Mouse (Mus musculus) gastrocnemius, adult 2 months (tissue): ENCODE data around the gene Ccdc91. TPM values are rescaled to one million over a fixed set of nuclear protein-coding genes. Genes with fewer than 3 reads are reported as not detected.

Experiments
- DNase-seq: peaks from one replicate; pipeline ENCODE4 v3.0.0; 2022
- H3K27ac ChIP-seq: fragments of 200-600 bp; 2 replicates; pipeline ENCODE4 v1.8.1; 2022; ENCODE audit warnings: mild to moderate bottlenecking
- H3K4me3 ChIP-seq: fragments of 200-600 bp; 2 replicates; pipeline ENCODE4 v1.8.1; 2022; ENCODE audit warnings: mild to moderate bottlenecking, moderate library complexity
- CTCF ChIP-seq: fragments of 200-600 bp; IDR thresholded peaks from 2 replicates; pipeline ENCODE4 v1.8.1; 2022; ENCODE audit warnings: antibody characterized with exemption, mild to moderate bottlenecking, moderate library complexity
- intact Hi-C: fragments of 180-260 bp; cut with DNase I; formaldehyde crosslinking; loops from one replicate; pipeline ENCODE4 v1.15.1; 2025
- long read RNA-seq, 2 experiments: library from polyadenylated mRNA; stranded (forward); transcript quantifications; one replicate each; pipeline ENCODE4 v2.0.0; 2021
- total RNA-seq, 2 experiments: library from RNA; stranded (reverse); gene quantifications; 2 replicates each; pipeline ENCODE4 v1.2.3; 2021

Gene Ccdc91
- total RNA-seq, result 10 to 100 TPM; 72.9 to 96.0 TPM
- long read RNA-seq, experiment 1, transcript Ccdc91-201 (13 exons, 2,459 nt), result major isoform, 76 of 107 reads
- long read RNA-seq, experiment 1, partial matches to known transcripts, result 4 of 107 reads
- long read RNA-seq, experiment 1, other reads (novel, unspliced or antisense), result 27 of 107 reads
- long read RNA-seq, experiment 2, transcript Ccdc91-201 (13 exons, 2,459 nt), result major isoform, 127 of 173 reads
- long read RNA-seq, experiment 2, partial matches to known transcripts, result 8 of 173 reads
- long read RNA-seq, experiment 2, other reads (novel, unspliced or antisense), result 38 of 173 reads

DNA sequence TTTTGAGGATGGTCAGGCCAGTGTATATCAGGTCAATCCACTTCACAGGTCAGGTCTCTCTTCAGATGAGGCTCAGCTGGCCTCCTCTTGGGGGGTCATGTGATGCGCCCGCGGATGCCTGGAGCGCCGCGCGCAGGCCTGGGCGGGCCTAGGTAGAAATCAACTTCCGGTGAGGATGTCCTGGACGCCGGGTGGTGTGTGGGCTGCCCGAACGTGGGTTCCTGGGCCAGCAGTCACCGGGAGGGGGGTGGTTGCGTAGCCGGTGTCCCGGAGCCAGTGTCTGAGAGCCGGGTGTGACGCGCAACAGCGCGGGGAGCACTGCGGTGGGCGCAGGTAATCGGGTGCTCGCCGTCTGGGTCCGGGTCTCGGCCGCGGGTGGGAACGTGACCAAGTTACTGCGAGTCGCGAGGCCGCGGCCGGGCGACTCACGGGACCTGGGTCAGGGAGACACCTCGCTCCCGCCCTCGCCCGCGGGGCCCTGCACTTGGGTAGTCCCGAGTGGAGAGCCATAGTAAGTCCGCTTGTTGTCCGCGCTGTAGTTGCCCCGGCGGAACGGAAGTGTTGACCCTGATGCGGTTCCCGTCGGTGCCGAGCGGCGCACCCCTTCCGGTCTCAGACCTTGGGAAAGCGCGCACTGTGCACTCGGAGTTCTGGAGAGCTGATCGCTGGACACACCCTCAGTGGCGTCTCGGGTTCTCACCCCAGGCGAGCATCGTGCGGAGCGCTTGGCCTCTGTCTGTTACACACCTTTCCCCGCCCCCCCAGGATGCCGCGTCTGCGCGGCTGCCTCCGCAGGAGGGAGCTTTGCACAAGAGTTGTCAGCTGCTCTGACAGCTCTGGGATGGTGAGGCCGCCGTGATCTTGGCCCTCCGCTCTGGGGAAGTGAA is at the start of gene Ccdc91:
TSS of gene Ccdc91 (plus strand) at position 102 of the 887 bp plus-strand sequence.
- Histone ChIP-seq H3K27ac (peak within 1 kb of the TSS; percentile 99), H3K4me3 (peak within 1 kb of the TSS; percentile 92)
- TF ChIP-seq CTCF, result peak; percentile 31; the same call in 1 of the 2 replicates
- DNase-seq, result peak; percentile 96
- intact Hi-C loops, result loop anchor here (2.0 to 10.0 kb wide), 2 partner anchors 161 to 211 kb away; partner anchors contain the start of gene Pthlh

GRCm38 (mm10) chr6:147426927-147427487 is 48.6 kb upstream of the Ccdc91 start:
- DNase-seq, result no peak
- Histone ChIP-seq H3K4me3 (no peak overlapping the region), H3K27ac (no peak overlapping the region)
- intact Hi-C loops, result no loop called here
- no peak for TF ChIP-seq CTCF

GRCm38 (mm10) chr6:147455775-147456174 is 19.9 kb upstream of the Ccdc91 start:
- no peak overlapping the region for H3K27ac ChIP-seq
- peak; percentile 31 for DNase-seq
- no peak overlapping the region for H3K4me3 ChIP-seq
- intact Hi-C loops, result no loop called here
- TF ChIP-seq CTCF, result no peak

DNA sequence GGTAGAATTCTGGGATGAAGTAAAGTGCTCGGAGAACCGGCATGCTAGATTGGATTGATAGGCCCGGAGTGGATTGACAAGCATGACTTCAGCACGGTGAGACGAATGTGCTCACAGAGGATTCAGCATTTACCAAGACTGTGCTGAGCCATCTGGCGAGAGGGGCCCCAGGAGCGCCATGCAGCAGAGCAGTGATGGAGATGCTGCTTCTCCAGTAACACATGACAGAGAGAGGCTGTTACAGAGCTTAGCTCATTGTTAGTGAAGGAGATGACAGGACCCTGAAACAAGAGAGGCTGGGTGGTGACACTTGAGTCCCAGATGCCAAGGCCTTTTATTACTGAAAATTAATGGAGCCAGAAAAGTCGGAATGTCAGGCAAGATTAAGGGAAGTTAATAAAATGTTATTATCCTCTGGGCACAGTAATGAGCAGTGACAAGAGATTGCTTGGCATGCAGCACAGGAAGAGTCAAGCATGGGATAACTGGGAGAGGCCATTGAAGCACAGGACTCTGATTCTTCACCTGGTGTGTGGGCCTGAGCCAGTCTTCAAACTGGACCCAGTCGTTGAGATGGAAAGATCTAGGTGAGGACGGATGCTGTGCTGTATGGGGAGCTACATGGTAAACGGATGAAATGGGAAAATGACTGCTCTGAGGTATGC is 16.9 kb upstream of the Ccdc91 start:
- TF ChIP-seq CTCF, result no peak
- no peak overlapping the region for H3K27ac ChIP-seq
- no peak for DNase-seq
- H3K4me3 ChIP-seq, result no peak overlapping the region
- intact Hi-C loops, result no loop called here

DNA sequence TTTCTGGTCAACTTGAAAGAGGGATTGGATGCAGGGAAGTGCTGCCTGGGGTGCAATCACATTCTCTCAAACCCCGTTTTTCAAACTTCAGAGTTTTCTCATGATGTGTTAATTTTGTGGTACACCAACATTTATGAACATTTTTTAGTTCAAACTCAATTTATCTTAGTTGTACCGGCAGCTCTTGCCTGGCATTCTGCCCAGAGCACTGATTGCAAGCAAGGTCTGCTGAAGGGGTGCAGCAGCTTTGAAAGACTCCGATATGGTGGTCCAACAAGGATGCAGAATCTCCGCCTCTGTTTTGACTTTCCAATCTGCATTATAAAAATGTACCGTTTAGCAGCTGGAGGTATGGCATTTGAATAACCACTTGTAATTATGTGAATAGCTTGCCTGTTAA is 5.6 kb upstream of the Ccdc91 start:
- no peak overlapping the region for H3K4me3 ChIP-seq
- no peak overlapping the region for H3K27ac ChIP-seq
- intact Hi-C loops, result loop anchor here (10.0 kb wide), 1 partner anchor 155 kb away; no protein-coding TSS in a partner anchor
- no peak for DNase-seq
- no peak for TF ChIP-seq CTCF

DNA sequence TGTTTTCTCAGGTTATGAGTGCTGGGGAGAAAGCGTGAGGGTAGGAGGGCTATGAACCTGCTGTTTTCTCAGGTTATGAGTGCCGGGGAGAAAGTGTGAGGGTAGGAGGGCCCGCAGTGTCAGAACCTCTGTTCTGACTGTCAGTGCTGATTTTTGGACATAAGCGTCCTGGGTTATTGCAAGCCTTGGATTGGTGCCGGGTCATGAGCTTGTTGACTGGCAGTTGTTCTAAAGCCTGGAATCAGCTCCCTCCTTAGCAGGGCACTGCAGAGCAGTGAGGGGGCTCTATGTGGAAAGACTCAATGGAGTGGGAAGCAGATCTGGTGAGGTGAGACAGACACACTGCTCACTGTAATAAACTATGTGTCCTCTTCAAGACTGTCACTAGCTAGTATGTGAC is 5.5 kb downstream of the Ccdc91 start:
- H3K4me3 ChIP-seq, result peak overlapping the region; percentile 57
- intact Hi-C loops, result loop anchor here (5.0 kb wide), 1 partner anchor 91 kb away; no protein-coding TSS in a partner anchor
- peak; percentile 72 for DNase-seq
- no peak for TF ChIP-seq CTCF
- H3K27ac ChIP-seq, result peak overlapping the region; percentile 88

- H3K27ac ChIP-seq, result peak overlapping the region; percentile 61
- TF ChIP-seq CTCF, result no peak
- no peak overlapping the region for H3K4me3 ChIP-seq
- intact Hi-C loops, result no loop called here
- no peak for DNase-seq
Observed at GRCm38 (mm10) chr6:147490120-147490519, 14.5 kb downstream of the Ccdc91 start.

GRCm38 (mm10) chr6:147492551-147492950 is 16.9 kb downstream of the Ccdc91 start:
- intact Hi-C loops, result no loop called here
- peak overlapping the region; percentile 79 for H3K27ac ChIP-seq
- no peak overlapping the region for H3K4me3 ChIP-seq
- no peak for DNase-seq
- no peak for TF ChIP-seq CTCF

DNA sequence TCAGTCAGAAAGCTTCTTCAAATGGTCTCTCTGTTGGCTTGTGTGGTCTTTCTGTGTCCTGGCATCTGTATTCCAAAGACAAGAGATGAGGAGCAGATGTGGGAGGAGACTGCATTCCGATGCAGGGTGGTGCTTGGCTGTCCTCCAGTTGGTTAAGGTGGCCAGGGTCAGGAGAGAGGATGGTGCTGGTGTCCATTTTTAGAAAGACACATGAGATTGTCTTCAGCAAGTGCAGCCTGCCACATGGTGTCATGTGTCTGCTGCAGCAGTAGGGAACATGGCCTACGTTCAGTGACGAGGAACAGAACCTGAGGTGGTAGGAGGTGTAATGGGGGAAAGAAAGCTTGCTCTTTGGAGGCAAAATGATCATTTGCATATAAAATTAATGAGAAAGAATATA is 25.8 kb downstream of the Ccdc91 start:
- DNase-seq, result peak; percentile 83
- TF ChIP-seq CTCF, result no peak
- intact Hi-C loops, result no loop called here
- H3K27ac ChIP-seq, result peak overlapping the region; percentile 94
- H3K4me3 ChIP-seq, result no peak overlapping the region

- TF ChIP-seq CTCF, result no peak
- DNase-seq, result peak; percentile 76
- H3K27ac ChIP-seq, result peak overlapping the region; percentile 94
- intact Hi-C loops, result no loop called here
- H3K4me3 ChIP-seq, result peak overlapping the region; percentile 63
Observed at GRCm38 (mm10) chr6:147506074-147506473, 30.4 kb downstream of the Ccdc91 start.

- DNase-seq, result no peak
- TF ChIP-seq CTCF, result no peak
- Histone ChIP-seq H3K4me3 (peak overlapping the region; percentile 63), H3K27ac (peak overlapping the region; percentile 94)
- intact Hi-C loops, result no loop called here
Observed at GRCm38 (mm10) chr6:147506496-147506895, 30.9 kb downstream of the Ccdc91 start.

DNA sequence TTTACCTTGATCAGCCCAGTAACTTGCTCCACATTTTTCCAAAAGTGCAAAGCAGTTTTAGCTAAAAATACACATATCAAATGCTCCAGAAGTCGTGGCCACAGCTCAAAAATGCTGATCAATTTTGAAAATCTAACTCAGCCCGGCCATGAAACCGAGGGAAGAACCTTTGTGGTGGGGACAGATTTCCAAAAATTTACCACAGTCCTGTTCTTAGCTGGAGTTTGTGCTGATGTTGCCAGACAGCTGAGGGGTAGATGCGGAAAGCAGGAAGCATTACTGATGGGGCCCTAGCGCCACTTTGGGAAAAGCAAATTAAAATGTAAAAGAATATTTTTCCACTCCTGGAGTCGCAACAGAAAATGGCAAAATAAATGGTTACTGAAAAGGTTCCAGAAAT is 31.6 kb downstream of the Ccdc91 start:
- Histone ChIP-seq H3K4me3 (peak overlapping the region; percentile 63), H3K27ac (peak overlapping the region; percentile 94)
- no peak for DNase-seq
- intact Hi-C loops, result no loop called here
- no peak for TF ChIP-seq CTCF
